Mouse (Mus musculus) hindbrain, embryonic 15.5 days (tissue): Measurements from ENCODE around the gene Zfp629. TPM values are rescaled to one million over a fixed set of nuclear protein-coding genes. Genes with fewer than 3 reads are reported as not detected.

Source experiments
- polyA plus RNA-seq: library from polyadenylated mRNA; unstranded; fragments of >200 nt; fragmentation: Nextera tagmentation; extraction: Ambion mirVana; gene quantifications from 2 replicates; pipeline ENCODE4 v1.2.1, GENCODE M21; 2015

Zfp629 gene
- polyA plus RNA-seq, 1 experiment from 2014 or later, result 18.7 TPM

Other genes starting within 250 kb of the Zfp629 start
- gene Zfp747, start 239.7 kb downstream of the Zfp629 start, polyA plus RNA-seq, result 8.4 and 8.8 TPM in 2 replicates
- 3.9 and 5.1 TPM in 2 replicates for gene 9130019O22Rik, start 228.6 kb downstream of the Zfp629 start, polyA plus RNA-seq
- 5.6 and 6.4 TPM in 2 replicates for gene E430018J23Rik, start 222.2 kb downstream of the Zfp629 start, polyA plus RNA-seq
- 4.8 and 4.9 TPM in 2 replicates for gene Zfp764, start 209.0 kb downstream of the Zfp629 start, polyA plus RNA-seq
- 26.8 and 28.0 TPM in 2 replicates for gene Zfp688, start 193.7 kb downstream of the Zfp629 start, polyA plus RNA-seq
- gene Zfp689, start 166.6 kb downstream of the Zfp629 start, polyA plus RNA-seq, result 14.7 and 15.8 TPM in 2 replicates
- gene Prr14, start 156.2 kb downstream of the Zfp629 start, polyA plus RNA-seq, result 36.9 and 42.8 TPM in 2 replicates
- 13.9 and 15.4 TPM in 2 replicates for gene Fbrs, start 136.6 kb downstream of the Zfp629 start, polyA plus RNA-seq
- gene Srcap, start 103.8 kb downstream of the Zfp629 start, polyA plus RNA-seq, result 57.2 and 57.4 TPM in 2 replicates
- gene Gm42715, start 96.2 kb downstream of the Zfp629 start, polyA plus RNA-seq, result 14.7 and 15.6 TPM in 2 replicates
- 7.6 and 10.3 TPM in 2 replicates for gene Tmem265, start 54.4 kb downstream of the Zfp629 start, polyA plus RNA-seq
- gene Phkg2, start 42.5 kb downstream of the Zfp629 start, polyA plus RNA-seq, result 59.3 and 59.4 TPM in 2 replicates
- gene Ccdc189, start 27.2 kb downstream of the Zfp629 start, polyA plus RNA-seq, result 10.1 and 12.2 TPM in 2 replicates
- 41.4 and 44.9 TPM in 2 replicates for gene Rnf40, start 27.0 kb downstream of the Zfp629 start, polyA plus RNA-seq
- gene Bcl7c, start 93.1 kb upstream of the Zfp629 start, polyA plus RNA-seq, result 53.2 and 55.1 TPM in 2 replicates
- gene Ctf1, start 96.9 kb upstream of the Zfp629 start, polyA plus RNA-seq, result 3.8 and 5.4 TPM in 2 replicates
- 0.14 and 0.35 TPM in 2 replicates for gene Ctf2, start 116.4 kb upstream of the Zfp629 start, polyA plus RNA-seq
- 10.0 and 10.5 TPM in 2 replicates for gene Fbxl19, start 128.7 kb upstream of the Zfp629 start, polyA plus RNA-seq
- 9.2 and 10.4 TPM in 2 replicates for gene Orai3, start 154.0 kb upstream of the Zfp629 start, polyA plus RNA-seq
- 20.0 and 20.1 TPM in 2 replicates for gene Setd1a, start 160.9 kb upstream of the Zfp629 start, polyA plus RNA-seq
- not detected in 2 replicates for gene Gm49388, start 169.8 kb upstream of the Zfp629 start, polyA plus RNA-seq
- 9.7 and 10.5 TPM in 2 replicates for gene Hsd3b7, start 184.8 kb upstream of the Zfp629 start, polyA plus RNA-seq
- 21.5 and 22.4 TPM in 2 replicates for gene Stx4a, start 208.5 kb upstream of the Zfp629 start, polyA plus RNA-seq
- gene Stx1b, start 208.8 kb upstream of the Zfp629 start, polyA plus RNA-seq, result 63.4 and 72.5 TPM in 2 replicates